Mouse (Mus musculus) heart, adult 2 months (tissue): ENCODE data around the gene 9230104L09Rik.

Experiments
- CTCF ChIP-seq: fragments of 200-600 bp; IDR thresholded peaks from 2 replicates; pipeline ENCODE4 v1.8.1; 2022; ENCODE audit warnings: antibody characterized with exemption, mild to moderate bottlenecking, moderate library complexity
- EP300 ChIP-seq: fragments of 200-500 bp; IDR thresholded peaks from 2 replicates; pipeline ENCODE4 v1.6.1; 2011; ENCODE audit warnings: low read depth, low read length, control low read depth; ENCODE audit not compliant: insufficient read depth
- POLR2A ChIP-seq: fragments of 200-500 bp; IDR thresholded peaks from 2 replicates; pipeline ENCODE4 v1.6.1; 2011; ENCODE audit warnings: mild to moderate bottlenecking, low read depth, low read length, control low read depth; ENCODE audit not compliant: insufficient read depth

DNA sequence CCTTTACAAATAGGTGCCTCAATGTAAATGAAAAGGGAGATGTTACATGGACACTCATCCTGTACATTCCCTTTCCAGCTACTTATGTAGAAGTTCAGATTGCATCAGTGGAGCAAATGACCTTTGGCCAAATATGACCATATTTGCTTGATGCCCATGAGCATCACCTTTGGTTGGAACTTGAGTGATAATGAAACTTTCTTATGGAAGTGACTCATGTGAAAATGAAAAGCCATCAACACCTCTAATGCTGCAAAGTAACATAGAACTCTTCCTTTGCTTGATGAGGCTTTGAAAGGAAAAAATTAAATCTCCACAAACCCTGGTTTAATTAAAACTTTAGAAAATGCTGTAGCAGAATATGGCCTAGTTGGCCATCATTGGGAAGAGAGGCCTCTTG is 28.3 kb upstream of the 9230104L09Rik start:
- no peak for TF ChIP-seq EP300
- TF ChIP-seq CTCF: no peak
- TF ChIP-seq POLR2A: no peak
